Mouse (Mus musculus): ENCODE measurements at regions not wholly inside any gene's neighbourhood (a gene's known extent, or its start where the extent isn't known, plus 50 kb on each side); places are given as distances from the start of the nearest gene placed in this dataset.

GRCm38 (mm10) chr12:56472856-56473647 is 63.7 kb downstream of the Nkx2-1 start:
- intact Hi-C loops (cut with DNase I), result no loop called here

GRCm38 (mm10) chr12:56470932-56471500 is 65.7 kb downstream of the Nkx2-1 start:
- intact Hi-C loops (cut with DNase I), result no loop called here
- no peak for DNase-seq

More at GRCm38 (mm10) chr12:56472856-56473647, 63.7 kb downstream of the Nkx2-1 start:
- no peak for DNase-seq

- no peak for DNase-seq
- intact Hi-C loops (cut with DNase I), result no loop called here
Observed at GRCm38 (mm10) chr12:56459508-56460119, 77.1 kb downstream of the Nkx2-1 start.

GRCm38 (mm10) chr12:56458665-56459507 is 77.8 kb downstream of the Nkx2-1 start:
- intact Hi-C loops (cut with DNase I), result no loop called here
- no peak for DNase-seq

GRCm38 (mm10) chr12:56457951-56458350 is 78.8 kb downstream of the Nkx2-1 start:
- no peak for DNase-seq
- intact Hi-C loops (cut with DNase I), result no loop called here

- intact Hi-C loops (cut with DNase I), result no loop called here
- DNase-seq, result no peak
Observed at GRCm38 (mm10) chr12:56457356-56457755, 79.4 kb downstream of the Nkx2-1 start.

GRCm38 (mm10) chr12:56450261-56450660 is 86.4 kb downstream of the Nkx2-1 start:
- intact Hi-C loops (cut with DNase I), result no loop called here

GRCm38 (mm10) chr12:56448786-56449564 is 87.7 kb downstream of the Nkx2-1 start:
- intact Hi-C loops (cut with DNase I), result no loop called here

More at GRCm38 (mm10) chr12:56450261-56450660, 86.4 kb downstream of the Nkx2-1 start:
- no peak for DNase-seq

GRCm38 (mm10) chr12:56441166-56441817 is 95.4 kb downstream of the Nkx2-1 start:
- intact Hi-C loops (cut with DNase I), result no loop called here

More at GRCm38 (mm10) chr12:56448786-56449564, 87.7 kb downstream of the Nkx2-1 start:
- no peak for DNase-seq

GRCm38 (mm10) chr12:56440068-56440847 is 94.6 kb upstream of the Mbip start:
- intact Hi-C loops (cut with DNase I), result no loop called here
- no peak for DNase-seq

More at GRCm38 (mm10) chr12:56441166-56441817, 95.4 kb downstream of the Nkx2-1 start:
- no peak for DNase-seq

- intact Hi-C loops (cut with DNase I), result no loop called here
- no peak for DNase-seq
Observed at GRCm38 (mm10) chr12:56438384-56438783, 92.7 kb upstream of the Mbip start.

- intact Hi-C loops (cut with DNase I), result no loop called here
- DNase-seq, result no peak
Observed at GRCm38 (mm10) chr12:56437975-56438374, 92.3 kb upstream of the Mbip start.

GRCm38 (mm10) chr12:56426681-56427246 is 81.1 kb upstream of the Mbip start:
- DNase-seq, result no peak
- intact Hi-C loops (cut with DNase I), result no loop called here

GRCm38 (mm10) chr12:56416106-56416505 is 70.4 kb upstream of the Mbip start:
- intact Hi-C loops (cut with DNase I), result no loop called here
- no peak for DNase-seq

GRCm38 (mm10) chr12:56414861-56415765 is 69.4 kb upstream of the Mbip start:
- peak; percentile 91 for DNase-seq
- intact Hi-C loops (cut with DNase I), result no loop called here

- intact Hi-C loops (cut with DNase I), result no loop called here
- DNase-seq, result no peak
Observed at GRCm38 (mm10) chr12:56405658-56406057, 60.0 kb upstream of the Mbip start.

- intact Hi-C loops (cut with DNase I), result no loop called here
- DNase-seq, result peak; percentile 36
Observed at GRCm38 (mm10) chr12:56404833-56405232, 59.1 kb upstream of the Mbip start.
